Mouse (Mus musculus) neutrophil, adult 5-6 weeks (primary cell): Measurements from ENCODE around the gene Ptprk. TPM values are rescaled to one million over a fixed set of nuclear protein-coding genes. Genes with fewer than 3 reads are reported as not detected.
A peak's percentile ranks its signal among the peaks of the same experiment; 100 is the strongest.

Source experiments
- ATAC-seq: fragments of 151-379, 151-347 bp; 2 replicates; pipeline ENCODE4 v1.8.0; 2017; ENCODE audit warnings: mild to moderate bottlenecking, moderate TSS enrichment; ENCODE audit not compliant: insufficient number of reproducible peaks, poor library complexity, low FRiP score, severe bottlenecking; ENCODE audit errors: extremely low read depth
- total RNA-seq: library from RNA; stranded (forward); fragments of 200-1000 nt; gene quantifications from 2 replicates; pipeline ENCODE4 v1.2.3, GENCODE M21; 2017

Gene Ptprk
- total RNA-seq, 1 experiment from 2014 or later, result 0.47 TPM

DNA sequence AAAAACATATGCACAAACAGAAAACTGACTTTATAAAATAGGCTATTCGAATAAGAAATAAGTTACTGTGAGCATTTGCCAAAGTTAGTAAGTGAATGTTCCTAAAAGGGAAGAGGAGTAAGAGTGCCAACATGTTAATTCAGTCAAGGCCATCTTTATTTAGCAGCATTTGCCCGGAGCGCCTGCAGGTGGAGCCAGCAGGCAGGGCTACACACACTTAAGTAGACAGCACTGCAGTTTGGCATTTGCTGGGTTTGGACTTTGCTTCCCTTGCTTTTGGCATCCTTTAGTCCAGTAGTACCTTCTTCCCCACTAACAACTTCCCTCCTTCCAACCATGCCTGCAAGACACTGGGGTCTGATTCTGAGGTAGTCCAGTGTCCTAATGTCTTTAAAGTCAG, 411.0 kb downstream of the Ptprk start:
- ATAC-seq, result 0 out of 2 replicates have a peak, but pooled peaks have one; percentile 36

- ATAC-seq, result no peak
Observed at GRCm38 (mm10) chr10:28491006-28491405, 416.4 kb downstream of the Ptprk start.

GRCm38 (mm10) chr10:28492206-28492605, 417.6 kb downstream of the Ptprk start:
- no peak for ATAC-seq

DNA sequence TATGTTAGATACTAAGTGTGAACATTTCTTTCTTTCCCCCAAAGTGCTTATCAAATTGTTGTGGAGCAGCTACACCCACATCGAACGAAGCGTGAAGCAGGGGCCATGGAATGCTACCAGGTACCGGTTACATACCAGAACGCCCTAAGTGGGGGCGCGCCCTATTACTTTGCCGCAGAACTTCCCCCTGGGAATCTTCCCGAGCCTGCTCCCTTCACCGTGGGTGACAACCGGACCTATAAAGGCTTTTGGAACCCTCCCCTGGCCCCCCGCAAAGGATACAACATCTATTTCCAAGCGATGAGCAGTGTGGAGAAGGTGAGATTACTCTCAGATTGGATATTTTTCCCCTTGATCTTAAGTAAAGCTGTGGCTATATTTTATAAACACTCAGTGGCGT, 418.2 kb downstream of the Ptprk start:
- no peak for ATAC-seq

DNA sequence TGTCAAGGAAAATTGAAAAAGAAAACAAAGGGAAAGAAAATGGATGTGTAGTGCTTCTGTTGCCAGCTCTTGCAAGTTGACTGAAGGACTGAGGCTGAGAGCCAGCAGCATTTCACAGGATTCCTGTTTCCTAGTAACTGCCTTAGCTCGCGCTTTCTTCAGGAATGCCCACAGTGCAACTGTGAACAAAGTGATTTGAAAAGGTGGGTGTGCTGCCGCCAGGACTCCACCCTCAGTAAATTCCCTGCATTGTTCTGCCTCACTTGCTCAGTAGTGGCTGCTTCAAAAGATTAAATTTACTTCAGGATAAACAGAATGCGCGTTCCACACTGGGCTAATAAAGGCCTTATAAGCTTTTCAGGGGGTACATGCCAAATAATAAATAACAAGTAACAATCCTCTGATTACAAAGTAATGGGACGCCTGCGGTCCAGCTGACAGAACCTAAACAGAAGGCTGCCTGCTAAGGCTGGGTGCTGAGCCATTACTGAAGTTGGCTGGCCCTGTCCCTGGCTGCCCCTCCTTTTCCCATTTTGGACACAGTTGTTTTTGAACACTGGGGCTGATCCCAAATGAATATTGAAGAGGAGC, 418.7 kb downstream of the Ptprk start:
- no peak for ATAC-seq

- ATAC-seq, result no peak
Observed at GRCm38 (mm10) chr10:28497791-28498190, 423.2 kb downstream of the Ptprk start.

DNA sequence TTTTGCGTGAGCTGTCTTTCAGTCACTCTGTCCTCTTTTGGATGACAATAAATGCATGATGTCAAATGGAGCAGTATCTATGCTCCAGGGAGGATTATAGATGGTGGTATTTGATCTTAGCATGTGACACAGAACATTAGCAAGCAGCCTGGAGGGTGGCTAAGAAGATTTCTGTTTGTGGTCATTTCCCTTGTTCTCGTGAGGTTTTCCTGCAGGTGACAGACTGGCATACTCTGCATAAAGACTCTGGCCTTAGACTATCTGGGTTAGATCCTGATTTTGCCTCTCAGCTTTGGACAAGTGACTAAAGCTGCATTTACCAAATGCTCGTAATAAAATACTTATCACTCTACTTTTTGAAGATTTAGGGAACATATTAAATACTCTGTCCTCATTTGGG, 423.9 kb downstream of the Ptprk start:
- ATAC-seq, result no peak

- no peak for ATAC-seq
Observed at GRCm38 (mm10) chr10:28513601-28514000, 439.0 kb downstream of the Ptprk start.

DNA sequence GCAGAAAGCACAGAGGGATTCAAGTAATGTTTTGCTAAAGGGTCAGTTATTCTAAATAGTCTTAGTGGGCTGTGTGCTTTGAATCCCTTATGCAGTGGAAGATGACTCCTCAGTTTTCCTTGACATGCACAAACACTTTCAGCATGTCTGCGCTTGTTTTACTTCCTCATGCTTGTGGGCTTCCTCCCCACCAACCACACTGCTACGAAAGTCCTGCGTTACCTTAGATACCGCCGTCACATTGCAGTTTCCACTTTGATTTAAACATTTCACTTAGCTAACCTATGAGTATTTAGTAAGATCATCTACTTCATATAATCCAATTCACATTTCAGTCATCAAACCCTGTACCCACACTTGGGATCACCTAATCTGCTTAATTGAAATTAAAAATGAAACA, 441.5 kb downstream of the Ptprk start:
- ATAC-seq, result 0 out of 2 replicates have a peak, but pooled peaks have one; percentile 39

DNA sequence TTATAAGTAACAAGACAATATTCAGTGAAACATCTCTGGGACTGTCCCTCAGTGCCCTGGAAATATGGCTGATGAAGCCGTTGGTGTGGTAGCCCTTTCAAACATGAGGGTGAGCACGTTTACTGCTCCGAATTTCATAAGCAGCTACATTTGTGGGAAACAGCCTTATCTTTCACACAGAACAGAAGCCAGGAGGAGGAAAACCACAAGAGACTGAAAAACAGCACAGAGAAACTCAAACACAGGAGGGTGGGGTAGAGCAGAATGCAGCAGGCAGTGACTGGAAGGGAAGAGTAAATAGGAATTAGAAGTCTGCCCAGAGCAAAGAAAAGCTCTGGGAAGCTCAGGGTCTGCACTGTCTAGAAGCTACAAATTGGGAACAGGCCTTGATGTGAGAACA, 443.7 kb downstream of the Ptprk start:
- no peak for ATAC-seq

GRCm38 (mm10) chr10:28519861-28520260, 445.2 kb downstream of the Ptprk start:
- ATAC-seq, result no peak

DNA sequence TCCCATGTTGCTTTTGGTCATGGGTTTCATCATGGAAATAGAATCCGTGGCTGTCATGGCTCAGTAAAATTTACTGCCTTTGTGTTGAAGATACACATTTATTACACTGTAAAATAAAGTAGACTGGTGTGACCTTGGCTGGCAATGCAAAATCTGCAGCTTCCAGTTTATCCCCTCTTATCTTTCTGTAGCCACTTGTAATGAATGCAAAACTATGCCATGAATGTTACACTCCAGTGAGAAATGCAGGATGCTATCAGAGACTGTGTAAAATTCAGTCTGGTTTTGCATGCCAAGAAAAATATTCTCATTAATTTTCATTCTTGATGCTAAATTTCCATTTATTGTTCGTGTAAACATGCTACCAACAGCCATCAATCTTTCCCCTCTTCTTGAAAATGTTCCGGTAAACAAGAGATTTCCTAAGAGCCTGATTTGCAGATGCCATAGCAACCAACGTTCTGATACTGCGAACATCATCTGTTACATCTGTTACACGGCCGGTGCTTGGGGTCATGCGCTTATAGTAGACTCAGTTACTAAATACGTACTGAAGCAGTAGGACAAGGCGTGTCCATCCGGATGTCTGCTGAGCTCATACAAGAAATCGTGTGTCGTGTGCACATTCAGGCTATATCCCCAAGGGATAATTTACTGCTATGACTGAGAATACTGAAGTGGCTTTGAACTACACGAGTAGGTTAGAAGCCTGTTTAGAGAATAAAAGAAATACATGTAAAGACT, 449.5 kb downstream of the Ptprk start:
- ATAC-seq, result no peak

- ATAC-seq, result no peak
Observed at GRCm38 (mm10) chr10:28540595-28540994, 466.0 kb downstream of the Ptprk start.

GRCm38 (mm10) chr10:28542754-28543153, 468.1 kb downstream of the Ptprk start:
- ATAC-seq, result no peak

DNA sequence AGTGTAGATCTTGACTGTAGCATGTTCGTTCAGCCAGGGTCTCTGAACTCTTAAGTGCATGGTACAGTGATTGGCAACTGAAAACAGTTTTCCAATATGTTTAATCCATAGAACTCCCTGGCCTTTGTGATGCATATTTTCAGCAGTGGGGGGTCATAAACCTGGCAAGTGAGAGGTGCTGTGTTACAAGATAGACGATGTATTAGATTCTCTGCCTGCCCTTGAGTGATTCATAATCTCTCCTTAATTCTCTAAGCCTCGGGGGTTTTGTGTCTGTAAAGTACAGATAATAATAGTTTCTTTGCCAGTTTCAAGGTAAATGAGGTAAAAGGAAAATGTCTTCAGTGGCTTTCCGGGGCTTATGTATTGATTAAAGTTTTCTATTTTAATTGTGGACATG, 475.9 kb downstream of the Ptprk start:
- no peak for ATAC-seq

- no peak for ATAC-seq
Observed at GRCm38 (mm10) chr10:28552068-28552467, 477.4 kb downstream of the Ptprk start.

DNA sequence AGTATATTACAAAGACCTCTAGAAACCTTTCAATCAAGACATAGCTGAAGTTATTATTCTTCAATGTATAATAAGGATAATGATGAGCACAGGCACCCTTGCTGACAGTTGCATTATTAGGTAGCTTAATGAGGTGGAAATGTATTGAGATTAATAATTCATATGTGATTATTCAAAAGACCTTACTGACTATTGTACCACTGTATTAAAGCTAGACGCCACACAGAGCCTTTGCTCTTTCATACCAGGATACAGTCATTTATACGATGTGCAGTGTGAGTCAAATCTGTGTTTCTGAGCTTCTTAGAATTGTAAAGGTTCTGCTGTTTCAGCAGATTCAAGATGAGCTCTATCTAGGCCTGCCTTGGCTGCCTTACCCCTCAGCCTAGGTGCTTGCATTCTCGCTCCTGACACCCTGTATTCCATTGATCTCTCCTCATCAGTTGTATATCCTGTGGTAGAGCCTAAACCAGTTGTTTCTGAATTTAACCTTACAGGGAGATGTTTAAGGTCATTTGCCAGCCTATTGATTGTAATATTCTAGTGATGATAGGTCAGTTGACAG, 489.6 kb downstream of the Ptprk start:
- no peak for ATAC-seq

DNA sequence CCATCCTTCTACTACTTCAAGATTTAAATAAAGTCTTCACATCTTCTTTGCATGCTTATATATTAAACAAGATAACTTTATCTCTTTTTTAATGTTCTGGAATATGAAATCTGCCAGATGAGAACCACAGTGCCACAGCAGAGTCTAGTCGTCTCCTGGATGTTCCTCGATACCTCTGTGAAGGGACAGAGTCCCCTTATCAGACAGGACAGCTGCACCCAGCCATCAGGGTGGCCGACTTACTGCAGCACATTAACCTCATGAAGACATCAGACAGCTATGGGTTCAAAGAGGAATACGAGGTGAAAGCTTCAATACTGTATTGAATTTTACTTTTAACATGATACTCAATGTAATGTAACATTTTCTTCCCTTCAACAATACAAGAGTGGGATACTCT, 491.8 kb downstream of the Ptprk start:
- no peak for ATAC-seq

DNA sequence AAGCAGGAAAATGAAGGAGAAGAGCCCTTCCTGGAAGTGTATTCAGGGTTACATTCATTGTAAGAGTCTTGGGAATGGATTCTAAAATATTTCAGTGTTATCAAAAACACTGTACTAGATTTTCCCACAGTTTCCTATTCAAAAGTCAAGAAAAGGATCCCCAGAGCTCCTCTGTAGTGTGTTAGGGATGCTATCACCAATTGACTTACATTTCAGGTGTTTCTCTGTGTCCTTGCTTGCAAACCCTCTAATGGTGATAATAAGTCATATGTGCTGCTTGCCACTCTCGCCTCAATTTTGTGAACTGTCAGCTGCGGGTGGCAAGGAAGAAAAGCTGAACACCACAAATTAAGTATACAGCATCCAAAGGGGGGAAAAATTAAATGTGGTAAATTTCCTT, 492.2 kb downstream of the Ptprk start:
- ATAC-seq, result no peak

DNA sequence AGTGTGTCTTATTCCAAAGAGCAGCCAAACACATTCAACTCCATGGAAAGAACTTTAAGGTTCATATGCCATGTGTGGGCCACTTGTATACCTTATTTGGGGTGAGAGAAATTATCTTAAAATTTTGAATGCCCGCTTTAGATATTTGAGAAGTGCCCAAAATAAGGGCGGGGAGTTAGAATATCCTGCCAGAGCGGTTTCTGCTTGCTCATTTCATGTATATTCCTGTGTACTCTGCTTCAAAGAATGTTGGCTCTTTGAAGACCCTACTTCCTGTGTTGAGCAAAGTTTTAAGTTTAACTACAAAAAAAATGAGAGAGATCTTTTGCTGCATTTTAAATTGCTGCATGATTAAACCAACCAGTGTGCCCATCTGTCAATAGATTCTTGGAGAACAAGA, 492.8 kb downstream of the Ptprk start:
- ATAC-seq, result no peak
